Mouse (Mus musculus) heart, postnatal 10 days (tissue): Measurements from ENCODE around the gene Fgfr4. TPM values are rescaled to one million over a fixed set of nuclear protein-coding genes. Genes with fewer than 3 reads are reported as not detected.
A peak's percentile ranks its signal among the peaks of the same experiment; 100 is the strongest.

Source experiments
- DNase-seq, 2 experiments: peaks; one replicate each; pipeline ENCODE4 v3.0.0; 2021
- intact Hi-C: fragments of 180-260 bp; cut with DNase I; formaldehyde crosslinking; loops from one replicate; pipeline ENCODE4 v1.15.1; 2025
- total RNA-seq, 2 experiments: library from RNA; stranded (reverse); gene quantifications; 2 replicates each; pipeline ENCODE4 v1.2.3; 2021

The Fgfr4 gene
- total RNA-seq = under 1 TPM; 0.30 to 0.53 TPM

- DNase-seq = peak; percentile 22 to 24
- intact Hi-C loops = no loop called here
Observed at GRCm38 (mm10) chr13:55152621-55153415, at the start of gene Fgfr4. TSS of gene Fgfr4 (plus strand) at chr13:55152640.

GRCm38 (mm10) chr13:55103351-55103750 is 49.1 kb upstream of the Fgfr4 start:
- DNase-seq = no peak
- intact Hi-C loops = no loop called here

GRCm38 (mm10) chr13:55105045-55105952 is 47.1 kb upstream of the Fgfr4 start, which contains the start of gene Zfp346:
TSS of gene Zfp346 (plus strand) at chr13:55105311.
- intact Hi-C loops = no loop called here

GRCm38 (mm10) chr13:55105953-55106691 is 46.3 kb upstream of the Fgfr4 start:
- DNase-seq = peak; percentile 20 to 25
- intact Hi-C loops = no loop called here

More at GRCm38 (mm10) chr13:55105045-55105952, 47.1 kb upstream of the Fgfr4 start, which contains the start of gene Zfp346:
- DNase-seq = peak; percentile 97 to 99

- no peak for DNase-seq
- intact Hi-C loops = no loop called here
Observed at GRCm38 (mm10) chr13:55107116-55107515, 45.3 kb upstream of the Fgfr4 start.

GRCm38 (mm10) chr13:55107694-55108093 is 44.7 kb upstream of the Fgfr4 start:
- intact Hi-C loops = no loop called here
- DNase-seq = peak; percentile 69 to 77

GRCm38 (mm10) chr13:55114375-55114774 is 38.1 kb upstream of the Fgfr4 start:
- DNase-seq = no peak
- intact Hi-C loops = no loop called here

GRCm38 (mm10) chr13:55124903-55125302 is 27.5 kb upstream of the Fgfr4 start:
- DNase-seq = no peak
- intact Hi-C loops = no loop called here

GRCm38 (mm10) chr13:55133448-55133847 is 19.0 kb upstream of the Fgfr4 start, which contains the start of gene Gm17617:
TSS of gene Gm17617 (minus strand) at chr13:55133548.
- intact Hi-C loops = no loop called here

GRCm38 (mm10) chr13:55135382-55135781 is 17.1 kb upstream of the Fgfr4 start:
- peak; percentile 24 to 53 for DNase-seq
- intact Hi-C loops = loop anchor here (2.0 kb wide), 1 partner anchor 43 kb away; no protein-coding TSS in a partner anchor

More at GRCm38 (mm10) chr13:55133448-55133847, 19.0 kb upstream of the Fgfr4 start, which contains the start of gene Gm17617:
- no peak for DNase-seq

- DNase-seq = no peak
Observed at GRCm38 (mm10) chr13:55140271-55140670, 12.2 kb upstream of the Fgfr4 start.

GRCm38 (mm10) chr13:55153951-55154350 is 1.5 kb downstream of the Fgfr4 start:
- no peak for DNase-seq

More at GRCm38 (mm10) chr13:55140271-55140670, 12.2 kb upstream of the Fgfr4 start:
- intact Hi-C loops = no loop called here

GRCm38 (mm10) chr13:55162365-55162764 is 9.9 kb downstream of the Fgfr4 start:
- no peak for DNase-seq
- intact Hi-C loops = no loop called here

More at GRCm38 (mm10) chr13:55153951-55154350, 1.5 kb downstream of the Fgfr4 start:
- intact Hi-C loops = no loop called here

GRCm38 (mm10) chr13:55163553-55163952 is 11.1 kb downstream of the Fgfr4 start:
- intact Hi-C loops = no loop called here
- DNase-seq = no peak

- no peak for DNase-seq
- intact Hi-C loops = no loop called here
Observed at GRCm38 (mm10) chr13:55165831-55166339, 13.4 kb downstream of the Fgfr4 start.

- DNase-seq = no peak
- intact Hi-C loops = no loop called here
Observed at GRCm38 (mm10) chr13:55166806-55167725, 14.6 kb downstream of the Fgfr4 start.

GRCm38 (mm10) chr13:55167798-55168197 is 15.4 kb downstream of the Fgfr4 start:
- intact Hi-C loops = no loop called here
- DNase-seq = no peak

- intact Hi-C loops = no loop called here
- DNase-seq = no peak
Observed at GRCm38 (mm10) chr13:55168255-55168654, 15.8 kb downstream of the Fgfr4 start.

GRCm38 (mm10) chr13:55168958-55169369 is 16.5 kb downstream of the Fgfr4 start:
- intact Hi-C loops = no loop called here
- DNase-seq = peak; percentile 71 to 74
